Mouse (Mus musculus): Measurements from ENCODE around the gene Nwd2.

The Nwd2 gene

DNA sequence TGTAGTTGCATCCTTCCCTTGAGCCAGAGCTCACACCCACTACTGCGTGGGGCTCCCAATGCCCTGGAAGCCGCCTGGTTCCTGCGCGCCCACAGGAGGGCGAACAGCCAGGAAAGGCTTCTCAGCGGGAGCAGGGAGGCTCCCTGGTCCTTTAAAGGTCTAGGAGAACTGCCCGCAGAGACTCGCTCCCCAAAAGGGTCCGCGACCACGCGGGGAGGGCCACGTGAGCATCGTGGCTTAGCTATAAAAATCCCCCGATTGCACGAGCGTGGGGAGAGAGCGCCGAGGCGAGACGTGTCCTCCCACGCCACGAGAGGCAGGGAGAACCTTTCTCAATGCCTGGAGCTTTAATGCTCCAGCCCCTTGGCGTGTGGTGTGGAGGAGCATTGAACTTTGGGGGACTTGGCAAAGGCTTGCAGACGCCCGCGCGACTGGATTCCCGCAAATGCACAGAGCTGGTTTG is at the start of gene Nwd2:
Nwd2 (plus strand) TSS at position 33 of the 463 bp plus-strand sequence.
- DNase-seq (ENCODE audit: low read depth, low spot score) = no peak

DNA sequence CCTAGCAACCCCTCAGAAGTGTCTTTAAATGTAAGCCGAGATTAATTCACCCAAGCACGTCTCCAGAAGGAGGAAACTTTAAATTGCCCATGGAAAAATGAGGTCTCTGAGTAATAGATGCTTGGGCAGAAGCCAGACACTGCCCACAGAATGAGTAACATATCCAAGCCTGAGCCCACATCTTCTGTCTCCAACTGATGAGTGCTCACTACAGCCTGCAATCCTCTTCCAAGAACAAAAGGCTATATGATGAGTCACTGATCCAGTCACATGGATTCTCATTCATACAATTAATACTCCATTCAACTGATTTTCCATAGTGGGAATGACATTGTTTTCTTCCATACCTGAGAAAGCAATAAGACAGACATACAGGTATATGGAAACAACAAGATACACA is 41.5 kb upstream of the Nwd2 start:
- no peak for DNase-seq (ENCODE audit: low read depth, low spot score)

DNA sequence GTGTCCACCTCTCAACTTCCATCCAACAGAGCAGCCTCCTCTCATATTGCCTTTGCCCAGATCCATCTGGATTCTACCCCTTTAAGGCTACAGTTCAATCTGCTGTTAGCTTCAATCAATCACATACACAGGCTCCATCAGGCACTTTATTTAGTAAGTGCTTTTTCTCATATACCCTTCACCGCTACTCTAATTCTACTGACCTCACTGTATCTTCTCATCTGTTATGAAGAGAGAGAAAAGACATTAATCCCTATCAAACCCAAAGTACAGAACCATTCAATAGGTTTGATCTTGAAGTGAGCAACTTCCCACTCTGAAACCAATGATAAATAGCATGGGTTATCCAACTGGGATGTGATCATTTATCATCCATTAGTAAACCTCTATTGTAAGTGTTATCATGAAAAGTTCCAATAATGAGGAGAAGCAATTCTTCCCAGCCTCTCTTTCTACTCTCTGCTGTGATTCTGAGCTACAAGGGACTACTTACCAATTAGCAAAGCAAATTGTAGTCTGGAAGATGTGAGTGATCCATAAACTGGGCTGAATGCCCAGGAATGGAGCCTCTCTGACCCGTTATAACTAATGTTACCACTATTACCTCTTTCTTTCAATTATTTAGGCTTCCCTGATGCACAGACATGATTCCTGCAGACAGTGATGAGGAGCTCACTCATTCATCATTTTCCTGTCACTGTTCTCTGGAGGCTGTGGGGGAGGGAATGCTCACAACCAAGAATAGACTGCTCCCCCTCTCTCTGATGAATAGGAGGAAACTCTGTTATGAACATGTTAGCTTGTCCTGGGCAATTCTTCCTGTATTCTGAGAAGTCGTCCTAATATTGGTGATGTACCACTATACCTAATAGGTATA is 31.9 kb upstream of the Nwd2 start:
- peak; percentile 2 for DNase-seq (ENCODE audit: low read depth, low spot score)

DNA sequence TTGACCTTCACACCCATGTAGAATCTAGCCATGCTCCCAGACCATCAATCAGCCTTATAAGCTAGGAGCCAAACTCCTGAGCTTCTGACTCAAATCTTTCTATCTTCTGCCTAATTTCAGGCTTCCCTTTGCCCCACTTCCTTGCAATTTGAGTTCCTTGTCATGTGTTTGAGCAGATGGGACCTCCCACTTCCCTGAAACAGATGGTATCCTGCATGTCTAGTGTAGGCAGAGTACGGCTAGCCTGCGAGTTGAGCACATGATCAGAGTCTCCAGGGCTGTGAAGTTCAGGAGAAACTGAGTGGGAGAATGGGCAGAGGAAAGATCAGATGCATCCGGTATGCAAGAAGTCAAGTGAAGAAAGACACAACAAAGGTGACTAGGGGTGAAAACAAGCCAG is 24.8 kb upstream of the Nwd2 start:
- DNase-seq (ENCODE audit: low read depth, low spot score) = no peak

DNA sequence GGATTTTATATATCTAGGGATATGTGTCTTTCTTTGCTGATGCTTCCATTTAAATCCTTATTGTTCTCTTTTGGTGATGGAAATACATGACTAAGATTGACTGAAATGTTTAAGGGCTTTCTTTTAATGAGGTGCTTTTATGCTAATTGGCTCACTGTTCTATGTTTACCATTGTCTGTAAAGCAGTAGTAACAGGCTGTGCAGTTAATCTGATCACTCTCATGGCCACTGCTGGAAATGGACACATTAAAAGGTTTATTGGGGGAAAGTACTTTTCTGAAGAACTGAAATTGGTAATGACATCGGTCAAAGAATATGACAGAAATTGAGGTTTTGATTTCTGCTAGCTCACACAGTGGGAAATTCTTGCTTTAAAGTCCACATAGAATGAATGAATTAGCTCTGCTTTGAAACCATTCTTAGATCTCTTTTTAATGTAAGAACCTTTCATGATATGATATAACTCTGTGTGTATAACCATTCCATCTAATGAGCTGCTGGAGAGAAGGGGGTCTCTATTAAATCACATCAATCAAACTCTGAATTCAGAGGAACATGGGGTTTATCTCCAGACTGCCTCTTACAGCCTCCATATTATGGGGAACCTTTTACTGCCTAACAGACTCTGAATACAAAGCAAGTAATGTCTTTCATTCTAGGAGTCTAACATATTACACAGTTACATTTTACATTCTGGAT is 20.9 kb upstream of the Nwd2 start:
- DNase-seq (ENCODE audit: low read depth, low spot score) = no peak

DNA sequence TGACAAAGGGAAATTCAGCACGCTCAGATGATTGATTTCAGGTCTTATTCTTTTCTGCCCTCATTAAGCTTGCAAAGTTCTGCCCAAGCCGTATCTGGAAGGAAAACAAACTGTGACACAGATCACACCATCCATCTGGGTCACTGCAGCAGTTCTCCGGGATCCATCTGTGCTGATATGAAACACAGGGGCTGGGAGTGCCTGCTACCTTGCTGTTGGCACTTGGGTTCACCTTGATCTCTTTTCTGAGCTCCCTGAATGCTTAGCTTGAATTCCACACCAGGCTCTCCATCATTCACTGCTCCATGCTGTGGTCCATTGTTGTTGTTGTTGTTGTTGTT is 20.4 kb upstream of the Nwd2 start:
- no peak for DNase-seq (ENCODE audit: low read depth, low spot score)

DNA sequence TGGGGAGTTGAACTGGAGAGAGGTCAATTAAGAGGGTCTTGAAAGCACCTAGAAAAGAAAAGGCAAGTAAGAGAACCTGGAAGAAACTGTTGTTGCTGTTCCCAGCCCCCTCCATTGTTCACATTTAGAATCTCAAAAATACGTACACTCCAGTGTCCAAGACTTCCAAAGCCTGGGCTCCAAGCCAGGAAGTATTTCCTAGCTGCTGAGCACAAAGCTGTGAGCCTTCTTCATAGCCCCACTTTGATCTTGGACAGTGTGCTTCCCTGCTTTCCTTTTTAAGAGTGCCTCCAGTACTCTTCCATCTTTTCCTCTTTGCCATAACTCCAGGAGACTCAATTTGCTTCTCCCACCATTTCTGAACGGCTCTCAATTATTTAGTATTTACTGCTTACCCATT is 14.3 kb upstream of the Nwd2 start:
- DNase-seq (ENCODE audit: low read depth, low spot score) = no peak

DNA sequence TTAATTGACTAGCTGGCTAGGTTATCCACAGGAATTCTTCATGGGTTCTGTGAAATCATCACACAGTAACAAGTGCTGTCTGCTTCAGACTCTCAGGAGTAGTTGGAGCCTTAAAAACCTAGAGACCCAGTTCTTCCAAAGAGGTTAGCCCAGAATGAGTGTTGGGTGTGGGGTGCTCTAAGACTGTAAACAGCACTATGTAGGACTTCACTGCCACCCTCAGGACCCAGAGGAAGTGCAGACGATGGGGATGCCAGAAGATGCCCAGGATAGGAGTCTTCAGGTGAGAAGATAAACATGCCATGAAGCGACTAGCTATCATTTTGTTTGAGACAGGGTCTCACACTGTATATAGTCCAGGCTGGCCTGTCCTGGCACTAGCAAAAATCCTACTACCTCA is 715 bp upstream of the Nwd2 start:
- no peak for DNase-seq (ENCODE audit: low read depth, low spot score)

DNA sequence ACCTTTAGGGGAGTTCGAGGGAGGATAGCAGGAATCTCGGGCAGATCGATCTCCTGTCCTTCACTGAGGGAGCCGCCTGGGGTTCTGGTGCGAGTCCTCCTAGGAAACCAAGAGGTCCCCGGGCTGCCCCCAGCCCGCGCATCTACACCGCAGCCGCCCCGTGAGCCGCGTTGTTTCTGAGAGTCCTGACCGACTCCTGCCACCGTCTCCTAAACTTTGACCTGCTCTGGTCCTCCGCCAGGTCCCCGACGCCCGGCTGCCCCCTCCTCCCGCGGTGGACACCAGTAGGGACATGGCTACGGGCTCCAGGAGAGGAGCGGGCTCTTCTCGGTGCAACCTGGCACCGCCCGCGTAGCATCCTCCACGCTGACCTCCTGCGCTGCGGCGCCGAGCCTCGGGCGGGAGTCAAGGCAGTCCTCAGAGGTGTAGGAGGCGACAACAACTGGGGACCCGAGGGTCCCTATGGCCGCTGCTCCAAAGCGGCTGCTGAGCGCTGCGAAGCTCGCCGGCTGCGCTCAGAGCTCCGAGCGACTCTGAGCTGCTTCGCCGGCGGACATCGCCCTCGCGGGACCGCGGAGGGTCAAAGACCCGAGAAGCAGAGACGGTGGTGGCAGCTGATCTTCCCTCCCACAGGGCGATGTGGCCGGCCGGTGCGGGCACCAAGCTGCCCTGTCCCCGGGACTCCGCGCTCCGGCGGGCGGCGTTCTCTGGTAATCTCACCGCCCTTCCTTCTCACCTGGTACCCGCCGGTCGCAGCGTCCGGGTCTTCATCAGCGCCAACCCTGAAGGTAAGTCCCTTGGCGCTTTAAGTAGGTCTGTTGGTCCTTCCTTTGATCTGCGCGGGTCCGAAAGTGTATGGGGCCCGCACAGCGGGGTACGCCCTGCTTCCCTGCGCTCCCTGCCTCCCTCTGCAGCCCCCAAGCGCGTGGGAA is 897 bp downstream of the Nwd2 start:
- no peak for DNase-seq (ENCODE audit: low read depth, low spot score)

DNA sequence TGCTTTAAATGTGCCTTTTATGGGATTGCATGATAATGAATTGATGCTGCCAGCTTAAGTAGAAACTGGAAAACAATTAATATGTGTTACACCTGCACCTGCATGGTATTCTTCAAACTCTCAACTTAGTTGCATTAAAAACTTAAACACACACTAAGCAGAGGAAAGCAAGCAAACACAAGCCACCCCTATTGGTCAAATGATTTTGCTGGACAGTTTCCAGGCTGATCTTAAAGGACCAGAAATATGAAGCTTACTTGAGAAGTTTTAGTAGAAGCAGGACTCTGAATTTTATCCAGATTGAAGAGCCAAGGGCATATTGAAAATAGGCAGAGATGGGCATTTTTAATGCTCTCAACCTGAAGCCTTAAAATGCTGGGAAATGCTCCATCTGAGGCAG is 2.9 kb downstream of the Nwd2 start:
- DNase-seq (ENCODE audit: low read depth, low spot score) = no peak

DNA sequence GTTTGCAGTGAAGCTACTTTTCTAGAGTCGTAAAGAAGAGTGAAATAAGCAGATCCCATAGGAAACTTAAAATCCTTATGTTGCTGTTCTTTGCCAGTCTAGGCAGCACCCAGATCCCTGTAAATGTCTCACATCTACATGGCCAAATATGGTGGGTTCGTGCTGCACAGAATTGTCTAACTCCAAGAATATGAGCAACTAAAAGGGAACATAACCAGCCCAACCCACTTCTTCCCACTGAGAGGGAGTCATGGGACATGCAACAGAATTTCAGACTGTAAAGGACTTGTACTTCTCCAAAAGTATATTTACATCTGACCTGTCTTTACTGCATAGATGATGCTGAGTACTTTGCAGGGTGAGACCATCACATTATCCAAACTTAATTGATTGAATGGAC is 3.8 kb downstream of the Nwd2 start:
- DNase-seq (ENCODE audit: low read depth, low spot score) = no peak

DNA sequence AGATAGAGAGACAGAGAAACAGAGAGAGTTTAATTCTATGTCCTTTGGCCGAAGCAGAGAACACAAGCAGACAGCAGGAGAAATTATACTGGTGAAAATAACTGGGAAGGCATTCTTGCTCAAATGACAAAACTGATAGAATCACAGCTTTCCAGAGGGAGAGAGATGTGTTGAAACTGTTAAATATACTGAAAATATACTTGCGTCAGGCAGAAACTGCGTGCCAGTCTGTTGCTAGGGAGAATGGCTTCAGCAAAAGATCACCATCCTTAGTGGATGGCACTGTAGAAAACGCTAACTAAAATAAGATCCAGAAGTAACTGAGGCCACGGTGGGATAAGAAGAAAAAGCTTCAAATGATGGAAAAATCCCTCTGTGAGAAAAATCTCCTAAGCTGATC is 18.0 kb downstream of the Nwd2 start:
- no peak for DNase-seq (ENCODE audit: low read depth, low spot score)

DNA sequence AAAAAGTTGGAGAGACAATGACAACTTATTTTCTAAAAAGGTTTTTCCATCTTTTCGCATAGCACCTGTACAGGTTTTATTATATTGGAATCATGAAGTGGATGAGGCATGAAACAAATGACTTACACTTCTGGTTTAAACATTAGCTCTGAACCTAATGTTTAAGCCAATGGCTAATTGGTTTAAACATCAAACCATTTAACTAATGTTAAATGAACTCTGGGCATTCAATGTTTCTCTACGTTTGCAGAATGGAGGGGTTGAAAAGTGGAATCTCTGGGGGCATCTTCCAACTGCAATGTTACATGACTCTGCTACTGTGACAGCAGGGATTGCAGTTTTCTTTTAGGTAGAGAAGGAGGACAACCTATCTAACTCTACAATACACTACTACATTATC is 27.0 kb downstream of the Nwd2 start:
- DNase-seq (ENCODE audit: low read depth, low spot score) = no peak

DNA sequence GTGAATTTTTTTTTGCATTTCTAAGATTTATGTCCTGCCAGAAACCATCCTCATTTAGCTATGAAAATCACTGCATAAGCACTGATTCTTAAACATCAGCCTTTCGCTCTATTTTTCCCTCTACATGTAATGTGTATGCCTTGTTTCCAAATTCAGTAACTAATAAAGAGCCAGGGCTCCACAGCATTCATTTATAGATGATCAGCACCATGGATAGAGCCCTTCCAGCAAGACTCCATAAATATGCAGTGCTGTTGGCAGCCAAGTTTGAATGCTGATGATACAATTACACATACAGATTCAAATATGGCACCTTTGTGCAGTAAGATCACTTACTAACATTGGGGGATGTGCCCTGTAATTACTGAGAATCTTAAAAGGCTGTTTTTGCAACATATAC is 40.2 kb downstream of the Nwd2 start:
- peak; percentile 30 for DNase-seq (ENCODE audit: low read depth, low spot score)

DNA sequence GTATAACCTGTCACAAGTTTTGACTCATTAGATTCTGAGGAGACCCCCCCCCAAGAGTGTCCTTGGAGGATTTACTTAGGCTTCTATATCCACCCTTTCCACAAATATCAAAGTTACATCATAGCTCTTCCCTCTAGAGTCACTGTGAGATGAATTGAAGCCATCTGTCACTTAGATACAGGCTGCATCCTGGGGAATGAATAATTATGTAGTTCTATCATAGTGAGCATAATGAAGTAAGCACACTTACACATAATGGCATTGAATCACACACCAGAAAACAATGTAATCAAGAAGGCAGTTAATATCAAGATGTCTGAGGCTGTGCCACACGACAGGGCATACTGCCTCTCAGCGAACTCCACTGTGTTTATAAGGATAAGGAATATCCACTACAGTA is 47.9 kb downstream of the Nwd2 start:
- DNase-seq (ENCODE audit: low read depth, low spot score) = no peak

DNA sequence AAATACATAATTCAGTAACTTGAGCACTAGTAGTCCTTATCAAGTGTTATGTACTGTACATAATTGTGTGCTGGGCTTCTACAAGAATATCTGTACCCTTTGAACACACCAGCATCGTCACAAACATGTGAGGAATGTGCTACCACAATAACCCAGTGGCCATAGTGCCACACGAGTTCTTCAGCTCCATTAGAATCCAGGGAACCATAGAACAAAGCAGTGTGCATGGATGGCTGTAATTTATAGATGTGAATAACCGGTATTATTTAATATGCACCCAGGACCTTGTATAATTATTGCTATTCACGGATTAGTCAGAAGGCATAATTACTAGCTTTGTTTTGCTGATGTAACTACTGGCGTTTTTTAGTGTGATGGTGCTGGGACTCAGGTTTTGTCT is 48.3 kb downstream of the Nwd2 start:
- no peak for DNase-seq (ENCODE audit: low read depth, low spot score)

DNA sequence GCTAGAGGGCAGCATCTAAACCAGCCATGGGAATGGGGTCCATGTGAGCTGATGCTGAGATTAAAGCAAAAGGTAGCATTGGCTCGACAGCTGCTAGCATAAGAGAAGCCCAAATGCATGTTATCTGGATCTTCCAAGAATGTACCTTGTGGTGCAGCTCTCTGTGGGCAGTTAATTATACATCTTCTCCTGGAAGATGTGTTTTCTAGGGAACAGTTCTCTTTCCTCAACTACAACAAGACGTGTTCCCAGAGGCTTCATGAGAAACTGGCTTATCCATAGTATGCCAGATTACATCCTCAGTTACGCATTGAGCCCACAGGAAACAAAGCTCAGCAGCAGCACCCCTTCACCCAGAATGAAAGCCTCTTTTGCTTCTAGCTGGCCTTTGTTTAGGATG is 80.1 kb downstream of the Nwd2 start:
- no peak for DNase-seq (ENCODE audit: low read depth, low spot score)

DNA sequence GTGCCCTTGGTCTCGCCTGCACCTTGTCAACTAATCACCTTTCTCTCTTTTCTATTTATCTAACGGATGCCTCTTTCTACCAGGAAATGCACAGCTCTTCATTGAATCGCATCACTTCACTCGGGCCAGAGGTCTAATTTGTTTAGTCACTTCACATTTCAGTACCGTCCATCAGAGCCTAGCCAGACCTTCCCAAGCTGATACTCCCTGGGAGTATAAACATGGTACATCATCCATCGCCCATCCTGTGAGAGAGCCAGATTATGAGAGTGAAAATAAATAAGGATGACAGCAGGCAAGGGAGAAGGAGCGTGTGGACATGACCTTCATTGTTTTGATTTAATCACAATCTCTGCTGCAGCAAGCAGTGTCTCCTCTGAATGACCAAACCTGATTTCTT is 86.6 kb downstream of the Nwd2 start:
- no peak for DNase-seq (ENCODE audit: low read depth, low spot score)

DNA sequence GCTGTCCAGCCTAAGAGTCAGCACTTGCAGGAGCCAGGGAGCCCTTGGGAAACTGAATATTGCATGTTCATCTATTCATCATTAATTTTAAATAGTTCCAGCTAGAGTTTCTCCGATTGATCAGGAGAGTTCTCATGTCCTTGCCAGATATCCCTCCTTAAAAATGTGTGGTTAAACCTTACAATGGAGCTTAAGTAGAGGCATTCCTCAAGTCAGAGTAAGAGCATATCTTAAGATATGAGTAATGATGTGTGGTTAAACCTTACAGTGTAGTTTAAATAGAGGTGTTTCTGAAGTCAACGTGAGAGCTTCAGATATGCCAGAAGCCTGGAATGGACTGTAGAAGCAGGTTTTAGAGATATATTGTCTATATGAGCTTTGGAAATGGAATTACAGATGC is 94.5 kb downstream of the Nwd2 start:
- no peak for DNase-seq (ENCODE audit: low read depth, low spot score)

DNA sequence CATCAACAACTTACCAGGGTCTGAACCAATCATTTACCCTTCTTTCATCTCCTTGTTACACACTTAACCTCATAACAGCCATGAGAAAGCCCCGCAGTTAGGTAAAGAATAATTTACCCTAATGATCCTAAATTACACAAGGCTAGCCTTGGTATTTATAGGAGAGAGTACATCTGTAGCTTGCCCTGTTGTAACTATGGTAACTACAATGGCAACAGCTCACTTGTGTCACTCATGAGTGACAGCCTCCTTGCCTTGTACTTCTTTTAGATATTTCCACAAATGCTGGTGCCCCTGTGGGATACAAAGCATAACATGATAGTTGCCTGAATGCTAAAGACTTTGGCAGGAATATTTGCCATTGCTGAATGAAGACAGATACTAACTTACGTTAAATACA is 99.4 kb downstream of the Nwd2 start:
- DNase-seq (ENCODE audit: low read depth, low spot score) = no peak

DNA sequence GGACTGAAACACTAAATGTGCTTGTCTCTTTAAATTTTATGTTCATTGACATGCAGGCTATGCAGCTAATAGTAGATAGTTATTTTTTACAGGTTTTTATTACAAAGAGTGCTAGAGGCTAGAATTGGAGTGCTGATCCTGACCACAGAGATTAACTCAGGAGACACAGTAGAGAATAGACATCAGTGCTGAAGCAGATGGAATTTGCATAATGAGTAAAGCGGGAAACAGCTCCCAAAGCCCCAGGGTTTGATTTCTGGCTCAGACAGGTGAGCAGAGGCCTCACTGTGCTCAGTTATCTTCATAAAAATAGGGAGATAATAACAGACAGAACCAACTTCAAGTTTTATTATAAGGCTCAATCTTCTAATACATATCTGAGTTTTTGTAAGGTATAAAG is 99.9 kb downstream of the Nwd2 start:
- no peak for DNase-seq (ENCODE audit: low read depth, low spot score)

DNA sequence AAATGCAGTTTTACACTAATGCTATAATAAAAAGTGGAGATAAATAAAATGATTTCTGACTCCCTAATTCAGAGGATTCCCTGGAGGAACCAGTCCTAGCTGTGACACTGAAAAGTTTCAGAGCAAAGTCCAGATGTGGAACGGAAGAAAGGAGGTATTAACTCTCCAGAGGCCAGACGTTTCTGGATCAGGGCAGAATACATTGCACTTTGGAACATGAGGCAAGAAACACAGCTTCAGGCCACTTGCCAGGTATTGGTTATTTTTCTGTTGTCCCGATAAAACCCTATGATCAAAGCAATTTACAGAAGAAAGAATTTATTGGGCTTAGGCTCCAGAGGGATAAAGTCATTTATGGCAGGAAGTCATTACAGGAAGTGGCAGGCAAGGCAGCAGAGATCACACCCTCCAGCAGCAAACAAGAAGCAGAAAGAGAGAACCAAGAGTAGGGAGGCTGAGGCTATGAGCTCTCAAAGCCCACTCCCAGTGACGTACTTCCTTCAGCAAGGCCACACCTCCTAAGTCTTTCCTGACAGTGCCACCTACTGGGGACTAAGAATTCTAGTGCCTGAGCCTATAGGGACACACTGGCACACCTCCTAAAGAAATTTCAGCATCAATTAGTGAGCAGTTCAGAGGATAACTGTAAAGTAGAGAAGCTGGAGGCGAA is 106.3 kb downstream of the Nwd2 start:
- no peak for DNase-seq (ENCODE audit: low read depth, low spot score)
